Mouse (Mus musculus) MEL (cell line): Measurements from ENCODE around the gene Dapk1. TPM values are rescaled to one million over a fixed set of nuclear protein-coding genes. Genes with fewer than 3 reads are reported as not detected.

Source experiments
- DNase-seq: peaks from one replicate; pipeline ENCODE4 v3.0.0; 2011; ENCODE audit warnings: low read depth, low spot score
- H3K27ac ChIP-seq: 2 replicates; pipeline ENCODE4 v1.5.1; 2012; ENCODE audit warnings: low read depth, mild to moderate bottlenecking, control low read depth, low read length, moderate library complexity; ENCODE audit not compliant: control insufficient read depth
- H3K27me3 ChIP-seq, 2 experiments: fragments of 150-350 bp in 1 of 2; sonication (generic) in 1 of 2; 2 replicates each; pipeline ENCODE4 v1.6.1; 2012; ENCODE audit warnings: low read length in 2 of 2, mild to moderate bottlenecking in 2 of 2, improper control_type of control experiment in 1 of 2, moderate library complexity in 1 of 2; ENCODE audit not compliant: insufficient read depth in 2 of 2, control insufficient read depth in 1 of 2
- H3K36me3 ChIP-seq, 2 experiments: 2 replicates each; pipeline ENCODE4 v1.6.1; 2012 to 2014; ENCODE audit warnings: low read length in 2 of 2, improper control_type of control experiment in 1 of 2, inconsistent platforms in 1 of 2, mild to moderate bottlenecking in 1 of 2; ENCODE audit not compliant: insufficient read depth in 2 of 2, control insufficient read depth in 1 of 2
- H3K4me1 ChIP-seq, 2 experiments: fragments of 150-350 bp in 1 of 2; sonication (generic) in 1 of 2; 2 replicates each; pipeline ENCODE4 v1.6.1; 2012; ENCODE audit warnings: low read length in 2 of 2, improper control_type of control experiment in 1 of 2, mild to moderate bottlenecking in 1 of 2; ENCODE audit not compliant: insufficient read depth in 2 of 2, control insufficient read depth in 1 of 2
- H3K4me3 ChIP-seq, 2 experiments: fragments of 150-350 bp in 1 of 2; sonication (generic) in 1 of 2; 2 replicates each; pipeline ENCODE4 v1.5.1; 2012; ENCODE audit warnings: low read depth in 2 of 2, low read length in 2 of 2, mild to moderate bottlenecking in 2 of 2, moderate library complexity in 2 of 2, control low read depth in 1 of 2, improper control_type of control experiment in 1 of 2; ENCODE audit not compliant: control insufficient read depth in 1 of 2, insufficient read depth in 1 of 2
- H3K79me2 ChIP-seq: 2 replicates; pipeline ENCODE4 v1.6.1; 2012; ENCODE audit warnings: mild to moderate bottlenecking, low read length, moderate library complexity; ENCODE audit not compliant: control insufficient read depth, poor library complexity, insufficient read depth
- H3K9ac ChIP-seq: 2 replicates; pipeline ENCODE4 v1.6.1; 2012; ENCODE audit warnings: low read depth, mild to moderate bottlenecking, control low read depth, low read length, moderate library complexity; ENCODE audit not compliant: control insufficient read depth, poor library complexity, severe bottlenecking
- H3K9me3 ChIP-seq: fragments of 150-350 bp; sonication (generic); replicated peaks from 2 replicates; pipeline ENCODE4 v1.6.1; 2012; ENCODE audit warnings: mild to moderate bottlenecking, low read length, improper control_type of control experiment, moderate library complexity; ENCODE audit not compliant: insufficient read depth
- CHD2 ChIP-seq: IDR thresholded peaks from 2 replicates; pipeline ENCODE4 v1.6.1; 2011; ENCODE audit warnings: low read length, improper control_type of control experiment
- E2F4 ChIP-seq: IDR thresholded peaks from 2 replicates; pipeline ENCODE4 v1.6.1; 2011; ENCODE audit warnings: low read depth, low read length, improper control_type of control experiment, borderline replicate concordance
- ELF1 ChIP-seq: IDR thresholded peaks from 2 replicates; pipeline ENCODE4 v1.6.1; 2014; ENCODE audit warnings: low read depth, mild to moderate bottlenecking, inconsistent platforms, low read length, improper control_type of control experiment, moderate library complexity
- EP300 ChIP-seq, 2 experiments: IDR thresholded peaks; 2 replicates each; pipeline ENCODE4 v1.6.1; 2011; ENCODE audit warnings: improper control_type of control experiment in 2 of 2, low read length in 2 of 2, low read depth in 1 of 2, mild to moderate bottlenecking in 1 of 2
- GABPA ChIP-seq: IDR thresholded peaks from 2 replicates; pipeline ENCODE4 v1.6.1; 2012; ENCODE audit warnings: low read depth, mild to moderate bottlenecking, inconsistent platforms, low read length, improper control_type of control experiment, moderate library complexity
- HCFC1 ChIP-seq: IDR thresholded peaks from 2 replicates; pipeline ENCODE4 v1.6.1; 2012; ENCODE audit warnings: low read depth, mild to moderate bottlenecking, inconsistent platforms, low read length, improper control_type of control experiment, moderate library complexity
- KAT2A ChIP-seq: conservative IDR thresholded peaks from 2 replicates; pipeline ENCODE4 v1.6.1; 2012; ENCODE audit warnings: low read depth, low read length, improper control_type of control experiment, inconsistent platforms
- MAX ChIP-seq: IDR thresholded peaks from 2 replicates; pipeline ENCODE4 v1.6.1; 2011; ENCODE audit warnings: low read length, improper control_type of control experiment
- MEF2A ChIP-seq: IDR thresholded peaks from 2 replicates; pipeline ENCODE4 v1.6.1; 2014; ENCODE audit warnings: low read depth, mild to moderate bottlenecking, inconsistent platforms, low read length, improper control_type of control experiment; ENCODE audit not compliant: poor library complexity, insufficient replicate concordance, severe bottlenecking; ENCODE audit errors: extremely low read depth
- MXI1 ChIP-seq: IDR thresholded peaks from 2 replicates; pipeline ENCODE4 v1.6.1; 2011; ENCODE audit warnings: mild to moderate bottlenecking, low read depth, low read length, improper control_type of control experiment
- MYB ChIP-seq: IDR thresholded peaks from 2 replicates; pipeline ENCODE4 v1.6.1; 2011; ENCODE audit warnings: mild to moderate bottlenecking, low read depth, low read length, improper control_type of control experiment
- MYC ChIP-seq: IDR thresholded peaks from 2 replicates; pipeline ENCODE4 v1.6.1; 2011; ENCODE audit warnings: low read depth, mild to moderate bottlenecking, low read length, improper control_type of control experiment, moderate library complexity
- NRF1 ChIP-seq: IDR thresholded peaks from 2 replicates; pipeline ENCODE4 v1.6.1; 2014; ENCODE audit warnings: low read depth, mild to moderate bottlenecking, inconsistent platforms, low read length, improper control_type of control experiment, moderate library complexity; ENCODE audit not compliant: poor library complexity, insufficient read depth, severe bottlenecking
- SMC3 ChIP-seq: IDR thresholded peaks from 2 replicates; pipeline ENCODE4 v1.6.1; 2011; ENCODE audit warnings: low read depth, low read length, improper control_type of control experiment
- TCF12 ChIP-seq: IDR thresholded peaks from 2 replicates; pipeline ENCODE4 v1.6.1; 2014; ENCODE audit warnings: low read depth, mild to moderate bottlenecking, inconsistent platforms, low read length, improper control_type of control experiment, moderate library complexity
- UBTF ChIP-seq: IDR thresholded peaks from 2 replicates; pipeline ENCODE4 v1.6.1; 2012; ENCODE audit warnings: low read depth, mild to moderate bottlenecking, inconsistent platforms, low read length, improper control_type of control experiment, moderate library complexity, borderline replicate concordance; ENCODE audit not compliant: insufficient read depth
- USF1 ChIP-seq: IDR thresholded peaks from 2 replicates; pipeline ENCODE4 v1.6.1; 2014; ENCODE audit warnings: low read depth, mild to moderate bottlenecking, inconsistent platforms, low read length, improper control_type of control experiment, moderate library complexity
- ZC3H11A ChIP-seq: IDR thresholded peaks from 2 replicates; pipeline ENCODE4 v1.6.1; 2012; ENCODE audit warnings: low read depth, mild to moderate bottlenecking, inconsistent platforms, low read length, improper control_type of control experiment
- ZMIZ1 ChIP-seq: IDR thresholded peaks from 2 replicates; pipeline ENCODE4 v1.6.1; 2012; ENCODE audit warnings: low read depth, mild to moderate bottlenecking, inconsistent platforms, low read length, improper control_type of control experiment, moderate library complexity
- ZNF384 ChIP-seq: IDR thresholded peaks from 2 replicates; pipeline ENCODE4 v1.6.1; 2012; ENCODE audit warnings: low read depth, mild to moderate bottlenecking, inconsistent platforms, low read length, improper control_type of control experiment
- polyA plus RNA-seq, 2 experiments: library from polyadenylated mRNA; stranded (reverse) in 1 of 2; unstranded in 1 of 2; fragments of >175 nt in 1 of 2; fragments of >200 nt in 1 of 2; gene quantifications; 2 replicates each; pipeline versions ENCODE4 v1.2.1 to v1.2.4; 2012; ENCODE audit warnings: low replicate concordance in 2 of 2, low read depth in 1 of 2; ENCODE audit not compliant: insufficient read length in 2 of 2, insufficient read depth in 1 of 2, missing spikeins in 1 of 2
- total RNA-seq: library from RNA; depleted of rRNA; stranded (reverse); fragments of 300-350 nt; gene quantifications from 2 replicates; pipeline ENCODE4 v1.2.3, GENCODE M21; 2012

The Dapk1 gene
- total and polyA plus RNA-seq, 3 experiments, result 5.1 to 8.2 TPM; not detected in 1

GRCm38 (mm10) chr13:60655246-60655645 lies 53.5 kb downstream of the Dapk1 start (continued):
- no peak for TF ChIP-seq USF1
- TF ChIP-seq, all 39 proteins: peak for 11

DNA sequence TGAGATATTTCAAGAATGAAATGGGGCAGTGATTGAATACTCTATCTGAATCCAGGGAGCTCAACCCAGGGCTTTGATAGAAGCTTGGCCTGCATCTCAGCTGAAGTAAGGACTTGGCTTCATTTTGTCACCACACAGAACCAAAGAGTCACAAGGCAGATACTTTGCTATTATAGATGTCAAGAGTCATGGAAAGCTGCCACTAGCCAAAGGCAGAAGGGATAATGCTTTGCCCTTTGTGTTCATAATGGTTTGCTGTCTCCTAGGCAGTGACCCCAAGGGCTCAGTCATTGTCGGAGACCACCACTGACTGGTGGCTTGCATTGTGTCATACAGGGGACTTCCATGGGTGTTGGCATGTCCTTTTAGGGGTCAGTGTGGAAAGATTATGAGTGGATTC lies 57.9 kb downstream of the Dapk1 start:
- H3K4me3 ChIP-seq, result no peak overlapping the region

GRCm38 (mm10) chr13:60660056-60660455 lies 58.3 kb downstream of the Dapk1 start:
- Histone ChIP-seq H3K9me3 (no peaks in the 10 kb centered on the region), H3K27me3 (no peaks in the 10 kb centered on the region), H3K36me3 (peaks cover 0 to 3% of the 10 kb centered on the region in 2 experiments; a peak in 1 of 4 replicates), H3K79me2 (no peaks in the 10 kb centered on the region), H3K9ac (no peak overlapping the region), H3K4me1 (peaks cover 0 to 3% of the 10 kb centered on the region in 2 experiments; a peak in 2 of 4 replicates), H3K4me3 (no peak overlapping the region), H3K27ac (no peak overlapping the region)
- TF ChIP-seq CHD2 (no peak), MYB (no peak)
- DNase-seq, result no peak

More for the DNA sequence above, 57.9 kb downstream of the Dapk1 start:
- TF ChIP-seq EP300 (IDR thresholded peaks at IDR 0.05; ENCODE audit: low read depth in 1 of 2, low read length in 2 of 2) (no peak), E2F4 (no peak), SMC3 (no peak), HCFC1 (no peak), TCF12 (no peak), ZNF384 (no peak), MYC (no peak)
- peaks cover 0 to 5% of the 10 kb centered on the region in 2 experiments; a peak in 1 of 4 replicates for H3K36me3 ChIP-seq
- H3K9ac ChIP-seq, result no peak overlapping the region
- no peaks in the 10 kb centered on the region for H3K9me3 ChIP-seq
- no peaks in the 10 kb centered on the region for H3K27me3 ChIP-seq
- DNase-seq, result no peak
- H3K79me2 ChIP-seq, result no peaks in the 10 kb centered on the region
- H3K4me1 ChIP-seq, result peaks cover 2 to 7% of the 10 kb centered on the region in 2 experiments
- H3K27ac ChIP-seq, result no peak overlapping the region

DNA sequence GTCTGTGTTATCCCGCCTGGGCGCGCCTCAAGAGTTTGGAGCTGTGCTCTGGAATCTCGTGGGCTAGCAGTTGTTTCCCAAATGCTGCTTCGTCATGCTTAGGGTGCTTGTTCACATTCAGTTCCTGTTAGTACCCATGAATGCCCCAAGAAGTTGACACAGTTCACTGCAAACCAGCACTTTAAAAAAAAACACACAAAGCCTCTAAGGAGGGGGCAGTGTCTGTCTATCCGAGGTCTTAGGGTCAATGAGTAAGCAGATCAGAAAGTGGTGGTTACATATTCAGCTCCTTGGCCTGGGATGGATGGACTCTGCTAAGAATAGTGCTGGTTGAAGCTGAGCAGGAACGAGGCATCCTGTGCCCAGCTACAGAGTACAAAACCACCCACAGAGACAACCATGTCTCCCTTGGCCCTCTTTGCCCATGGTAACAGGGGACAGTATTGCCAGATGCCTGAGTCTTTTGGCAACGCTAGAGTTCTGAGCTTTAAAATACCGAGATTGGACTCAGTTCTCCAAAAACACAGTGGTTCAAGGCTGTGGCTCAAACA lies 59.0 kb downstream of the Dapk1 start:
- Histone ChIP-seq H3K27ac (no peak overlapping the region), H3K9me3 (no peaks in the 10 kb centered on the region), H3K9ac (no peak overlapping the region), H3K79me2 (no peaks in the 10 kb centered on the region), H3K36me3 (peaks cover 0 to 1% of the 10 kb centered on the region in 2 experiments; a peak in 1 of 4 replicates), H3K4me3 (no peak overlapping the region), H3K27me3 (no peaks in the 10 kb centered on the region), H3K4me1 (peaks cover 0 to under 1% of the 10 kb centered on the region in 2 experiments; a peak in 1 of 4 replicates)
- no peak for TF ChIP-seq ZC3H11A
- no peak for TF ChIP-seq UBTF
- no peak for TF ChIP-seq NRF1
- TF ChIP-seq GABPA, result no peak
- no peak for TF ChIP-seq MXI1
- no peak for TF ChIP-seq ZMIZ1
- TF ChIP-seq MAX, result no peak
- no peak for TF ChIP-seq CHD2
- TF ChIP-seq ELF1, result no peak
- TF ChIP-seq MEF2A, result no peak
- TF ChIP-seq KAT2A, result no peak
- no peak for DNase-seq
